Mouse (Mus musculus) retina, adult 2 months (tissue): ENCODE data around the gene Nlgn2.

Experiments used
- DNase-seq: peaks from one replicate; pipeline ENCODE4 v3.0.0-alpha.2; 2012; ENCODE audit warnings: low read depth, low spot score

Nlgn2 gene

GRCm38 (mm10) chr11:69837604-69837951 lies at the start of gene Nlgn2:
Nlgn2 (minus strand) TSS chr11:69837784.
- DNase-seq, result no peak

GRCm38 (mm10) chr11:69886907-69887635 lies 49.5 kb upstream of the Nlgn2 start:
- DNase-seq, result no peak

- no peak for DNase-seq
Observed at GRCm38 (mm10) chr11:69884663-69885062, 47.1 kb upstream of the Nlgn2 start.

- DNase-seq, result no peak
Observed at GRCm38 (mm10) chr11:69884240-69884639, 46.7 kb upstream of the Nlgn2 start.

- no peak for DNase-seq
Observed at GRCm38 (mm10) chr11:69883527-69884151, 46.1 kb upstream of the Nlgn2 start.

GRCm38 (mm10) chr11:69883066-69883465 lies 45.5 kb upstream of the Nlgn2 start:
- DNase-seq, result no peak

- no peak for DNase-seq
Observed at GRCm38 (mm10) chr11:69881787-69882670, 44.4 kb upstream of the Nlgn2 start.

- DNase-seq, result no peak
Observed at GRCm38 (mm10) chr11:69880853-69881603, 43.4 kb upstream of the Nlgn2 start, which contains the start of gene Kctd11. Kctd11 (minus strand) TSS chr11:69881406.

- no peak for DNase-seq
Observed at GRCm38 (mm10) chr11:69880506-69880852, 42.9 kb upstream of the Nlgn2 start.

GRCm38 (mm10) chr11:69879711-69880110 lies 42.1 kb upstream of the Nlgn2 start:
- no peak for DNase-seq

- DNase-seq, result no peak
Observed at GRCm38 (mm10) chr11:69878952-69879351, 41.4 kb upstream of the Nlgn2 start.

- DNase-seq, result no peak
Observed at GRCm38 (mm10) chr11:69878399-69878798, 40.8 kb upstream of the Nlgn2 start.

GRCm38 (mm10) chr11:69877878-69878277 lies 40.3 kb upstream of the Nlgn2 start, which contains the start of gene Tmem95:
Tmem95 (minus strand) TSS chr11:69878018.
- no peak for DNase-seq

GRCm38 (mm10) chr11:69876867-69877266 lies 39.3 kb upstream of the Nlgn2 start:
- peak; percentile 60 for DNase-seq

- DNase-seq, result no peak
Observed at GRCm38 (mm10) chr11:69876186-69876585, 38.6 kb upstream of the Nlgn2 start.

- DNase-seq, result no peak
Observed at GRCm38 (mm10) chr11:69872451-69872850, 34.9 kb upstream of the Nlgn2 start.

GRCm38 (mm10) chr11:69871822-69872221 lies 34.2 kb upstream of the Nlgn2 start:
- no peak for DNase-seq

GRCm38 (mm10) chr11:69870289-69871069 lies 32.9 kb upstream of the Nlgn2 start:
- DNase-seq, result no peak

- no peak for DNase-seq
Observed at GRCm38 (mm10) chr11:69867335-69867734, 29.8 kb upstream of the Nlgn2 start.

- DNase-seq, result no peak
Observed at GRCm38 (mm10) chr11:69865561-69865960, 28.0 kb upstream of the Nlgn2 start.
